Mouse (Mus musculus) forebrain, embryonic 13.5 days (tissue): ENCODE measurements around the gene Tcf20. TPM values are rescaled to one million over a fixed set of nuclear protein-coding genes. Genes with fewer than 3 reads are reported as not detected.
A peak's percentile ranks its signal among the peaks of the same experiment; 100 is the strongest.
"Not testable (repeated sequence)": the region's sequence is repeated elsewhere in the genome, so short reads cannot be mapped to it uniquely, and the experiment has no call there.

Experiments used
- ATAC-seq: fragments of 200-750 bp; cut with Nextera tagmentation; 2 replicates; pipeline ENCODE4 v1.8.0; 2017
- H3K27ac ChIP-seq: fragments of 300-500 bp; sonication (generic); 2 replicates; pipeline ENCODE4 v1.5.1; 2015; ENCODE audit warnings: inconsistent platforms, mild to moderate bottlenecking, moderate library complexity
- H3K27me3 ChIP-seq: fragments of 300-500 bp; sonication (generic); 2 replicates; pipeline ENCODE4 v1.6.1; 2015; ENCODE audit warnings: mild to moderate bottlenecking, inconsistent platforms
- H3K36me3 ChIP-seq: fragments of 300-500 bp; sonication (generic); 2 replicates; pipeline ENCODE4 v1.6.1; 2015; ENCODE audit warnings: mild to moderate bottlenecking, inconsistent platforms; ENCODE audit not compliant: poor library complexity, severe bottlenecking
- H3K4me1 ChIP-seq: fragments of 300-500 bp; sonication (generic); 2 replicates; pipeline ENCODE4 v1.6.1; 2015; ENCODE audit warnings: inconsistent platforms
- H3K4me2 ChIP-seq: fragments of 300-500 bp; sonication (generic); 2 replicates; pipeline ENCODE4 v1.6.1; 2015; ENCODE audit warnings: inconsistent platforms, mild to moderate bottlenecking, moderate library complexity
- H3K4me3 ChIP-seq: fragments of 300-500 bp; sonication (generic); 2 replicates; pipeline ENCODE4 v1.5.1; 2015; ENCODE audit warnings: mild to moderate bottlenecking, inconsistent platforms
- H3K9ac ChIP-seq: fragments of 300-500 bp; sonication (generic); 2 replicates; pipeline ENCODE4 v1.6.1; 2015; ENCODE audit warnings: mild to moderate bottlenecking, inconsistent platforms
- H3K9me3 ChIP-seq: fragments of 300-500 bp; sonication (generic); replicated peaks from 2 replicates; pipeline ENCODE4 v1.6.1; 2016; ENCODE audit warnings: inconsistent platforms
- WGBS: fragments of 180-500 bp; shearing (Covaris S2); methylation state at CpG from one replicate; pipeline ENCODE4 v1.1.7; 2015; 5-methylcytosine and 5-hydroxymethylcytosine counted together
- microRNA-seq: library from miRNA; unstranded; fragments of <30 nt; microRNA quantifications from one replicate; pipeline ENCODE4, GENCODE M21; 2016
- polyA plus RNA-seq: library from polyadenylated mRNA; unstranded; fragments of >200 nt; fragmentation: Nextera tagmentation; extraction: Ambion mirVana; gene quantifications from 2 replicates; pipeline ENCODE4 v1.2.1, GENCODE M21; 2015

The Tcf20 gene
- polyA plus RNA-seq, 1 experiment from 2014 or later = 15.3 TPM

- no peak for ATAC-seq
- Histone ChIP-seq H3K9ac (no peak overlapping the region), H3K4me3 (no peak overlapping the region), H3K9me3 (no peaks in the 10 kb centered on the region), H3K27me3 (no peaks in the 10 kb centered on the region), H3K36me3 (no peaks in the 10 kb centered on the region), H3K4me1 (no peaks in the 10 kb centered on the region), H3K4me2 (no peak overlapping the region), H3K27ac (no peak overlapping the region)
- WGBS = 89% methylated on average over 1 of the region's 1 CpGs
These were observed 203.1 kb downstream of the Tcf20 start for GRCm38 (mm10) chr15:82784581-82784980.

DNA sequence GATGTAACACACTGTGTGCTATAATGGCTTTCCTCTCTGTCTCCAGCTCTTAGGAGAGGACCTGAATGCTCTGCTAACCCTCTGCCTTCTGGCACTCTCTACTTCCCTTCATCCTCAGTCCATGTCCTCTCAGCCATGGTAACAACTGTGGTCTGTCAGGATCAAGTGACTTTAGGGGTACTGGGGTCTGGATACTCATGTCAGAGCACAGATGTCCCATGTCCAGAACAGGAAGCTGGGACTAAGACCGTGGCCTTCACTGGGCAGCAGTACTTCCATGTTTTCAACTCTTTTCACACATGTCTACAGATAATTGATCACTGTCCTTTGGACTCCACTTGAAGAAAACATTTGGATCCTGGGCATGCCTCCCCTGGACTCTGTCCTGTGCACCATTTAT lies 203.9 kb downstream of the Tcf20 start:
- no peaks in the 10 kb centered on the region for H3K36me3 ChIP-seq
- no peak overlapping the region for H3K4me3 ChIP-seq
- H3K9me3 ChIP-seq = no peaks in the 10 kb centered on the region
- H3K9ac ChIP-seq = no peak overlapping the region
- H3K27me3 ChIP-seq = no peaks in the 10 kb centered on the region
- no peak overlapping the region for H3K27ac ChIP-seq
- whole genome bisulfite sequencing = 91% methylated on average over 1 of the region's 1 CpGs
- no peaks in the 10 kb centered on the region for H3K4me1 ChIP-seq
- ATAC-seq = no peak
- no peak overlapping the region for H3K4me2 ChIP-seq

GRCm38 (mm10) chr15:82777856-82778255 lies 209.8 kb downstream of the Tcf20 start:
- H3K4me3 ChIP-seq, H3K9me3 ChIP-seq, H3K9ac ChIP-seq, H3K4me1 ChIP-seq, H3K4me2 ChIP-seq, ATAC-seq, H3K27ac ChIP-seq, H3K27me3 ChIP-seq, H3K36me3 ChIP-seq: not testable (repeated sequence)
- 88% methylated on average over 5 of the region's 5 CpGs for WGBS

DNA sequence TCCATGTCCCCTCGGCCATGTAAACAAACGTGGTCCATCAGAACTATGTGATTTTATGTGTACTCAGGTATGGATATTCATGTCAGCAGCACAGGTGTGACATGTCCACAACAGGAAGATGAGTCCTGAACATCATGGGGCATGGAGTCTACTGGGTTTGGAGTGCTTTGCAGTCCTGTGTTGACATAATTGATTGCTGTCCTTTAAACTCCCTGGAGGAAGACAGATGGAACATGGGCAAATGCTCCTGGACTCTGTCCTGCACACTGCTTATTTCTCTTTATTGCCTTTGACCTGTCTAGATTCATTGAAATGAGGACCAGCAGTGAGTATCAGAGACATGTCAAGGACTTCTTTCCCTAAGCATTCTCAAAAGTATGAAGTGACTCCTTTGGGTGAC lies 221.7 kb downstream of the Tcf20 start:
- no peak overlapping the region for H3K9ac ChIP-seq
- H3K27ac ChIP-seq = no peak overlapping the region
- no peaks in the 10 kb centered on the region for H3K4me1 ChIP-seq
- no peak overlapping the region for H3K4me3 ChIP-seq
- no peaks in the 10 kb centered on the region for H3K36me3 ChIP-seq
- no peak overlapping the region for H3K4me2 ChIP-seq
- H3K27me3 ChIP-seq = no peaks in the 10 kb centered on the region
- no peaks in the 10 kb centered on the region for H3K9me3 ChIP-seq
- WGBS = 94% methylated on average over 2 of the region's 2 CpGs
- no peak for ATAC-seq

DNA sequence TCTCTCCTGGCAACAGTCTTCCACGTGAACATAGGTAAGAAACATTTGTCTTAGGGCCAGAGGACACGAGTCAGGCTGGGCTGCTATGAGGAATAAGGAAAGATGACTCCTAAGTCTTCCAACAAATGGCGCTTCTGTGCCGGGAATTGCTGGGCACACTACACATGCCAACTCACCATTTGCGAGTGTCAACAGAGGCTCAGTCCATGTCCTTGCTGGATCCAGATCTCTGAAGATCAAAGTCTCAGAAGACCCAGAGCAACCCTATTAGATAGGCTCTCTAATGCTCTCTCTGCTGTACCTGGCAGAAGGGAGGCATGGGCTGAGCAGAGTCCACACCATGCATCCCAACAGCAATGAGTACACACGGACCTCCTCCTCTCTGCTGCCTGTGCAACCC lies 222.8 kb downstream of the Tcf20 start:
- ATAC-seq = no peak
- no peaks in the 10 kb centered on the region for H3K4me1 ChIP-seq
- H3K27me3 ChIP-seq = no peaks in the 10 kb centered on the region
- no peaks in the 10 kb centered on the region for H3K36me3 ChIP-seq
- no peak overlapping the region for H3K4me2 ChIP-seq
- WGBS = 81% methylated on average over 6 of the region's 6 CpGs
- H3K9me3 ChIP-seq = no peaks in the 10 kb centered on the region
- no peak overlapping the region for H3K27ac ChIP-seq
- no peak overlapping the region for H3K4me3 ChIP-seq
- no peak overlapping the region for H3K9ac ChIP-seq

GRCm38 (mm10) chr15:82763631-82764420 lies 223.8 kb downstream of the Tcf20 start, which contains the start of gene Cyp2d40:
TSS of gene Cyp2d40 (minus strand) at chr15:82764183.
- no peak for ATAC-seq
- H3K4me2 ChIP-seq = no peak within 1 kb of the TSS
- no peak within 1 kb of the TSS for H3K9ac ChIP-seq
- H3K9me3 ChIP-seq = no peaks in the 10 kb centered on the region
- no peak within 1 kb of the TSS for H3K27ac ChIP-seq
- no peak within 1 kb of the TSS for H3K4me3 ChIP-seq
- WGBS = 93% methylated on average over 9 of the region's 9 CpGs
- H3K27me3 ChIP-seq = no peaks in the 10 kb centered on the region
- no peaks in the 10 kb centered on the region for H3K4me1 ChIP-seq
- no peaks in the 10 kb centered on the region for H3K36me3 ChIP-seq

Small RNAs within 50 kb of the gene (microRNA-seq; reads per million reads assigned to microRNA genes)
- gene Gm27618 (not detected), gene Mir3080 (37.0 reads per million, percentile 38 among the genes with 10 or more reads in this experiment)

Other genes with a start within 250 kb of the Tcf20 start
- not detected in 2 replicates for gene Cyp2d40, start 223.7 kb downstream of the Tcf20 start, polyA plus RNA-seq
- 0.09 TPM in 1 of 2 replicates, not detected in the other for gene Cyp2d26, start 193.6 kb downstream of the Tcf20 start, polyA plus RNA-seq
- gene Nfam1, start 45.4 kb upstream of the Tcf20 start, polyA plus RNA-seq = 1.2 and 1.5 TPM in 2 replicates
- gene Serhl, start 101.6 kb upstream of the Tcf20 start, polyA plus RNA-seq = 35.4 and 36.9 TPM in 2 replicates
- gene Rrp7a, start 134.9 kb upstream of the Tcf20 start, polyA plus RNA-seq = 64.2 and 77.1 TPM in 2 replicates
- 155 and 168 TPM in 2 replicates for gene Poldip3, start 161.5 kb upstream of the Tcf20 start, polyA plus RNA-seq
- gene Cyb5r3, start 184.7 kb upstream of the Tcf20 start, polyA plus RNA-seq = 99.0 and 107 TPM in 2 replicates